Mouse (Mus musculus): ENCODE results near the gene Olfr695. TPM values are rescaled to one million over a fixed set of nuclear protein-coding genes. Genes with fewer than 3 reads are reported as not detected.
"Not testable (repeated sequence)": the region's sequence is repeated elsewhere in the genome, so short reads cannot be mapped to it uniquely, and the experiment has no call there.

Gene Olfr695
- total RNA-seq (2017): not detected in 2 replicates

DNA sequence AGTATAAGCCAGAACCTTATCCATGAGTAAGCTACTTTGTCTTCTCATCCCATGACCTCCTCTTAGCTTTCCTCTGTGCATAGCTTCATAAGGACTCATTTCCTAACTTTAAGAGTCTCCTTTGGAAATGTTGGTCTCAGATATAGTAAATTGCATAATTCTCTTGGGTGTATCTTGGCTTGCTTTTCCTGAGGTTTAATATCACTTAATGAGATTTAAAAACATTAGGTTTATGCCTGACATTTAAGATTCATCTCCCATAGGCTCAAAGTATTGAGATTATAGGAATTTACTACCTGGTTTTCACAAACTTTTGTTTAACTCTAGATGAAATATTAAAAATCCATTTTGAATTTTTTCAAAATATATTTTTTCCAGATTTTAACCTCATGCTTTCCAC is at the start of gene Olfr695:
Olfr695 (minus strand) TSS at position 101 of the 400 bp plus-strand sequence.
- ATAC-seq (replicated peaks in 1 of 2; ENCODE audit: insufficient read depth in 1 of 2, low FRiP score in 2 of 2, low TSS enrichment in 1 of 2, low read depth in 1 of 2, poor library complexity in 2 of 2, severe bottlenecking in 2 of 2): no peak

- ATAC-seq (replicated peaks in 1 of 2; ENCODE audit: insufficient read depth in 1 of 2, low FRiP score in 2 of 2, low TSS enrichment in 1 of 2, low read depth in 1 of 2, poor library complexity in 2 of 2, severe bottlenecking in 2 of 2): not testable (repeated sequence)
Observed at GRCm38 (mm10) chr7:106761008-106761407, 44.8 kb upstream of the Olfr695 start.

DNA sequence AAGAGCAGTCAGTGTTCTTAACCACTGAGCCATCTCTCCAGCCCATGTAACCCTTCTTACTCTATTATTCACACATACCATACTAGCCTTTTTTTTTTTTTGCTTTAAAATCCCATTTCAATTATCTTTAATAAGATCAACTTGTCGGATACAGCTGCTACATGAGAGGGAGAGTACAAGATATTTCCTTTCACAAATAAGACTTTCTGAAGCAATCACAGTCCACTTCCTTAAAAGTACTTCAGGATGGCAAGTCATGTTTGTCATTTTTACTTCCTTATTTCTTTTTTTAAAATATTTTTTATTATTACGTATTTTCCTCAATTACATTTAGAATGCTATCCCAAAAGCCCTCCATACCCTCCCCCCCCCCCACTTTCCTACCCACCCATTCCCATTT is 42.6 kb upstream of the Olfr695 start:
- peak in 1 of 2 experiments; percentile 58; a peak in 1 of 4 replicates for ATAC-seq (replicated peaks in 1 of 2; ENCODE audit: insufficient read depth in 1 of 2, low FRiP score in 2 of 2, low TSS enrichment in 1 of 2, low read depth in 1 of 2, poor library complexity in 2 of 2, severe bottlenecking in 2 of 2)

- no peak for ATAC-seq (replicated peaks in 1 of 2; ENCODE audit: insufficient read depth in 1 of 2, low FRiP score in 2 of 2, low TSS enrichment in 1 of 2, low read depth in 1 of 2, poor library complexity in 2 of 2, severe bottlenecking in 2 of 2)
Observed at GRCm38 (mm10) chr7:106755297-106755696, 39.1 kb upstream of the Olfr695 start, which contains the start of gene Olfr698. TSS of gene Olfr698 (minus strand) at chr7:106755397.

- ATAC-seq (replicated peaks in 1 of 2; ENCODE audit: insufficient read depth in 1 of 2, low FRiP score in 2 of 2, low TSS enrichment in 1 of 2, low read depth in 1 of 2, poor library complexity in 2 of 2, severe bottlenecking in 2 of 2): no peak
Observed at GRCm38 (mm10) chr7:106745811-106746210, 29.6 kb upstream of the Olfr695 start.

DNA sequence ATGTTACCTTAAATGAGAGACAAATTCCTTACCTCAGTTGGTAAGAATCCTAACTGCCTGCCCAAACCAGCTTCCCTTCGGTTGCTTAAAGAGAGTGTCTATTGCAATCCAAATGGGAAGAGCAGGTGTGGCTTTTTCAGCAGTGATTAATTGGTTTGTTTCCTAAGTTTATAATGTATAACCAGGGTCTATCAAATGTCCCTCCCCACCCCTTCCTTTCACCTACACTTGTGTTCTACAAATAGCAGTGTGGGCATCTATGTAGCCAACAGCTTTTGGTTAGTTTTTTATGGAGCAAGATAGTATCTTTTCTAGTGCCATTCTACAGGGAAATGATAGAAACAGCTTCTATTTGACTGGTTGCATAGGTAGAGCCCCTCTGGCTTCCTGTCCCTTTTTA is 26.1 kb upstream of the Olfr695 start, which contains the start of gene Olfr697:
Olfr697 (minus strand) TSS at position 101 of the 400 bp plus-strand sequence.
- ATAC-seq (replicated peaks in 1 of 2; ENCODE audit: insufficient read depth in 1 of 2, low FRiP score in 2 of 2, low TSS enrichment in 1 of 2, low read depth in 1 of 2, poor library complexity in 2 of 2, severe bottlenecking in 2 of 2): no peak

DNA sequence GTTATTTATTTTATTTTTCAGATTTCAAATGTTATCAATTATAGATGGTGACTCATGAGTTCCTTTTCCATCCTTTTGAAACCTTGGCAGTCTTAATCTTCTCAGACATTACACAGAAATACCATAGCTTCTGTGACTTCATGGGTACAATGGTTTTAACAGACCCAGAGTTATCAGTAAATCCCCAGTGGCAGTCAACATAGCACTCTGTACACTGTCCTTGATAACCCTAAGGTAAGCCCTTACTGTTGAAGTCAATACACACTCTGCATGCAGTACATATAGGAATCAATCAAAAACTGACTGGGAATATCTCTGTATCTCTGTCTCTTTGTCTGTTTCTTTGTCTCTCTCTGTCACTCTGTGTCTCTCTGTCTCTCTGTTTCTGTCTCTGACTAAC is 20.8 kb upstream of the Olfr695 start:
- no peak for ATAC-seq (replicated peaks in 1 of 2; ENCODE audit: insufficient read depth in 1 of 2, low FRiP score in 2 of 2, low TSS enrichment in 1 of 2, low read depth in 1 of 2, poor library complexity in 2 of 2, severe bottlenecking in 2 of 2)

DNA sequence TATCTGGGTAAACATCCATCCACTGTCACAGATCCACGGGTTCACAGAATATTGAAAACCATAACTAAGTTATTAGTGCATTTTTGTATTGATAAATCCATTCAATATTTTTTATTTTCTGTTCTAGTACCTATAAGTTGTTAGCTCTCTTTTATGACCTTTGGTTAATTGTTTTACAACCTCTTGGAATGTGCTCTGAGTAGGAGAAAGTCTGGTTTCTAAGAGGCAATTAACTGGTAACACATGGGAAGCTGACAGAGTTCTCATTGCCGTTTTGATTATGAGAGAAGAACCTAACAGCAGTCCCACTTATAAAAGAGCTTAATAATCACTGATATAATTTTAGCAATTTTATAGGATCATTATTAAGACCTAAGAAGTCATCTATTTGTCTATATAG is 17.5 kb upstream of the Olfr695 start:
- ATAC-seq (replicated peaks in 1 of 2; ENCODE audit: insufficient read depth in 1 of 2, low FRiP score in 2 of 2, low TSS enrichment in 1 of 2, low read depth in 1 of 2, poor library complexity in 2 of 2, severe bottlenecking in 2 of 2): no peak

- ATAC-seq (replicated peaks in 1 of 2; ENCODE audit: insufficient read depth in 1 of 2, low FRiP score in 2 of 2, low TSS enrichment in 1 of 2, low read depth in 1 of 2, poor library complexity in 2 of 2, severe bottlenecking in 2 of 2): not testable (repeated sequence)
Observed at GRCm38 (mm10) chr7:106725654-106726053, 9.5 kb upstream of the Olfr695 start.

DNA sequence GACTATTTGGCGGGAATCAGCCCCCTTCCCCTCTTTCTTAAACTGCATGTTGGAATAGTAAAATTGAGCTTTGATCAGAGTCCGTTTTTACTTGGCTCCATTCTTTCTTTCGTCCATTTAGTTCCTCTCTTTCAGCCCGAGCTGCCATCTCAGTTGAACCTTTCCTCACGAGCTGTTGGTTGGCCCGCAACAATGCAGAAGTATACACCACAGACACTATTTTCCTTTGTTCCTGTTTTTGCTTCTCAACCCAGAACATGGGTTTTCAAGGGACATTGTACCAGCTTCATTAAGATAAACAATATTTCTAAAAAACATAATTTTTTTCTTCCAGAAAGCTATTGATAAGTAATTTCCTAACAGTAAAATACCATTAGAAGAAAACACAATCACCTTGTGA is 4.7 kb downstream of the Olfr695 start:
- ATAC-seq (replicated peaks in 1 of 2; ENCODE audit: insufficient read depth in 1 of 2, low FRiP score in 2 of 2, low TSS enrichment in 1 of 2, low read depth in 1 of 2, poor library complexity in 2 of 2, severe bottlenecking in 2 of 2): peak; percentile 48 to 71; a peak in 2 of 4 replicates

DNA sequence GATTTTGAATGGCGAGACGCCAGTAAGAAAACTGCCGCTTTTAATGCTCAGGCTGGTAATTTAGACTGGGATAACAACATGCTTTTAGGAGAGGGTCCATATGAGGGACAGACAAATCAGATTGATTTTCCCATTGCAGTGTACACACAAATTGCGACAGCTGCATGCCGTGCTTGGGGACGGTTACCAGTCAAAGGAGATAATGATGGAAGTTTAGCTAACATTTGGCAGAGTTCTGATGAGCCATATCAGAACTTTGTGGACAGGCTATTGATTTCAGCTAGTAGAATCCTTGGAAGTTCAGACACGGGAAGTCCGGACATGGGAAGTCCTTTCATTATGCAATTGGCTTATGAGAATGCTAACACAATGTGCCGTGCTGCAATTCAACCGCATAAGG is 8.5 kb downstream of the Olfr695 start:
- not testable (repeated sequence) for ATAC-seq (replicated peaks in 1 of 2; ENCODE audit: insufficient read depth in 1 of 2, low FRiP score in 2 of 2, low TSS enrichment in 1 of 2, low read depth in 1 of 2, poor library complexity in 2 of 2, severe bottlenecking in 2 of 2)

GRCm38 (mm10) chr7:106696891-106697290 is 19.3 kb downstream of the Olfr695 start:
- ATAC-seq (replicated peaks in 1 of 2; ENCODE audit: insufficient read depth in 1 of 2, low FRiP score in 2 of 2, low TSS enrichment in 1 of 2, low read depth in 1 of 2, poor library complexity in 2 of 2, severe bottlenecking in 2 of 2): no peak

GRCm38 (mm10) chr7:106692976-106693375 is 23.2 kb downstream of the Olfr695 start:
- 0 out of 4 replicates have a peak, but pooled peaks of 1 of the 2 experiments have one; percentile 22 for ATAC-seq (replicated peaks in 1 of 2; ENCODE audit: insufficient read depth in 1 of 2, low FRiP score in 2 of 2, low TSS enrichment in 1 of 2, low read depth in 1 of 2, poor library complexity in 2 of 2, severe bottlenecking in 2 of 2)

DNA sequence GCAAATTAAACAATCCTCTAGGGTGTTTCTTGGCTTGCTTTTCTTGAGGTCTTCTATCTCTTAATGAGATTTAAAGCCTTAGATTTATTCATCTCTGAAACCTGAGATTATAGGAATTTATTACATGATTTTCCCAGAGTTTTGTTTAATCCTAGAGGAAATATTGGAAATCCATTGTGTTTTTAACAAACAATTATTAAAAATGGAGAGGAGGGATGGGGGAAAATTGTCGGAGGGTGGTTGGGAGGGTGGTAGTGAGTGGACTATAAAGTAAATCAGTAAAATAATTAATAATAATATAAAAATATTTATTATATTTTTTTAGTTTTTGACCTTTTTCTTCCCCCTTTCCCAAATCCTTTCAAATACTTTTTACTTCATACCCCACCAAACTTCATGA is 24.5 kb downstream of the Olfr695 start, which contains the start of gene Olfr694:
Olfr694 (minus strand) TSS at position 101 of the 400 bp plus-strand sequence.
- no peak for ATAC-seq (replicated peaks in 1 of 2; ENCODE audit: insufficient read depth in 1 of 2, low FRiP score in 2 of 2, low TSS enrichment in 1 of 2, low read depth in 1 of 2, poor library complexity in 2 of 2, severe bottlenecking in 2 of 2)

DNA sequence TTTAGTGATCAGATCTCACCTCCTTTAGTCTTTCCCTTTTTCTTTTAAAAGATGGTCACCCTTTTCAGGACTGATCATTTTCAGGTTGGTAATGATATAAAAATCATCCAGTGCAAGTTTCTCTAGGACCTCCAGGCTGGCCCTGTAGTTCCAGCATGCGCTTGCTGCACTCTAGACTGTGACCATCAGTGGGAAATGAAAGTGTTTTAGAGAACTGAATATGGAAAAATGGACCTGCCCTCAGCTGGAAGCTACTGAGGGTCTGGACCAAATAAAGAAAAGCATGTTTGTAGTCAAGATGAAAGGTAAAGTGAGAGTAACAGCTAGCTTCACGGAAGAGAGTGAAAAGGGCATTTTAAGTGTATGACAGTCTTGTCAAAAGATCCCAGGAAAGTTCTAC is 30.8 kb downstream of the Olfr695 start:
- ATAC-seq (replicated peaks in 1 of 2; ENCODE audit: insufficient read depth in 1 of 2, low FRiP score in 2 of 2, low TSS enrichment in 1 of 2, low read depth in 1 of 2, poor library complexity in 2 of 2, severe bottlenecking in 2 of 2): no peak

DNA sequence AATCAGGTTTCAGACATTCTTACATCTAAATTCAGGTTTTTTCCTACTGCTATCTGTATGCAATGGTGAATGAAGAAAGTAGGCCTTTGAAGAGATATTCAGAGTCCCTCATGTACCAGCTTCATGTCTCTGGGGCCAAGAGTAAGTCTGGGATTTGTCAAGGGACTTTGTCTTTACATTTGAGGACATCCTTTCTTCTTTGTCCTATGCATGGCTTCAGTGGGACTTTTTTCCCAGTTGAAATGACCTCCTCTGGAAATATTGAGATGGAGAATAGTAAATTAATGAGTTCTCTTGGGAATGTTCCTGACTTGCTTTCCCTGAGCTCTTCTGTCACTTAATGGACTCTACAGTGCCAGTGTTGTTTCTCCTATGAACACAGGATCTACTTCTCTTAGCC is 35.7 kb downstream of the Olfr695 start, which contains the start of gene Olfr693:
Olfr693 (minus strand) TSS at position 101 of the 400 bp plus-strand sequence.
- ATAC-seq (replicated peaks in 1 of 2; ENCODE audit: insufficient read depth in 1 of 2, low FRiP score in 2 of 2, low TSS enrichment in 1 of 2, low read depth in 1 of 2, poor library complexity in 2 of 2, severe bottlenecking in 2 of 2): no peak

Data from hematopoietic stem cell, adult 5-6 weeks (primary cell).